Mouse (Mus musculus) stomach, embryonic 15.5 days (tissue): ENCODE measurements around the gene Exoc3l4. TPM values are rescaled to one million over a fixed set of nuclear protein-coding genes. Genes with fewer than 3 reads are reported as not detected.

Experiments used
- ATAC-seq: fragments of 200-750 bp; cut with Nextera tagmentation; 2 replicates; pipeline ENCODE4 v1.8.0; 2017; ENCODE audit warnings: low read depth, moderate number of reproducible peaks, moderate TSS enrichment; ENCODE audit not compliant: insufficient read depth, low FRiP score
- H3K27ac ChIP-seq: fragments of 300-500 bp; sonication (generic); 2 replicates; pipeline ENCODE4 v1.5.1; 2015; ENCODE audit warnings: mild to moderate bottlenecking, inconsistent platforms
- H3K27me3 ChIP-seq: fragments of 300-500 bp; sonication (generic); replicated peaks from 2 replicates; pipeline ENCODE4 v1.6.1; 2015; ENCODE audit warnings: inconsistent platforms
- H3K36me3 ChIP-seq: fragments of 300-500 bp; sonication (generic); 2 replicates; pipeline ENCODE4 v1.6.1; 2015; ENCODE audit warnings: inconsistent platforms
- H3K4me1 ChIP-seq: fragments of 300-500 bp; sonication (generic); 2 replicates; pipeline ENCODE4 v1.6.1; 2015; ENCODE audit warnings: inconsistent platforms
- H3K4me2 ChIP-seq: fragments of 300-500 bp; sonication (generic); 2 replicates; pipeline ENCODE4 v1.6.1; 2015; ENCODE audit warnings: mild to moderate bottlenecking, inconsistent platforms
- H3K4me3 ChIP-seq: fragments of 300-500 bp; sonication (generic); replicated peaks from 2 replicates; pipeline ENCODE4 v1.5.1; 2015; ENCODE audit warnings: inconsistent platforms
- H3K9ac ChIP-seq: fragments of 300-500 bp; sonication (generic); 2 replicates; pipeline ENCODE4 v1.6.1; 2015; ENCODE audit warnings: inconsistent platforms
- H3K9me3 ChIP-seq: fragments of 300-500 bp; sonication (generic); 2 replicates; pipeline ENCODE4 v1.6.1; 2016; ENCODE audit warnings: inconsistent platforms
- WGBS: fragments of 180-500 bp; shearing (Covaris S2); methylation state at CpG from one replicate; pipeline ENCODE4 v1.1.7; 2015; 5-methylcytosine and 5-hydroxymethylcytosine counted together
- polyA plus RNA-seq: library from polyadenylated mRNA; unstranded; fragments of >200 nt; fragmentation: Nextera tagmentation; extraction: Ambion mirVana; gene quantifications from 2 replicates; pipeline ENCODE4 v1.2.1, GENCODE M21; 2015

Exoc3l4 gene
- polyA plus RNA-seq, 1 experiment from 2014 or later: 8.5 TPM

- H3K4me3 ChIP-seq: peak overlapping the region; percentile 31
- ATAC-seq: no peak
- H3K4me2 ChIP-seq: peak overlapping the region; percentile 56
- H3K4me1 ChIP-seq: peaks cover 28% of the 10 kb centered on the region
- no peaks in the 10 kb centered on the region for H3K36me3 ChIP-seq
- peak overlapping the region; percentile 31; the same call in 1 of the 2 replicates for H3K27ac ChIP-seq
- H3K9me3 ChIP-seq: no peaks in the 10 kb centered on the region
- 23% methylated on average over 12 of the region's 12 CpGs for WGBS
- H3K27me3 ChIP-seq: peaks cover 6% of the 10 kb centered on the region; the same call in 1 of the 2 replicates
- H3K9ac ChIP-seq: no peak overlapping the region
Measured at GRCm38 (mm10) chr12:111412581-111413284, 4.1 kb upstream of the Exoc3l4 start.

- Histone ChIP-seq H3K4me1 (peaks cover 32% of the 10 kb centered on the region), H3K4me3 (peak overlapping the region; percentile 31), H3K27me3 (peaks cover 3% of the 10 kb centered on the region; the same call in 1 of the 2 replicates), H3K27ac (peak overlapping the region; percentile 31; the same call in 1 of the 2 replicates), H3K9me3 (no peaks in the 10 kb centered on the region), H3K36me3 (no peaks in the 10 kb centered on the region), H3K9ac (no peak overlapping the region), H3K4me2 (peak overlapping the region; percentile 56)
- ATAC-seq: peak; percentile 81
- under 1% methylated on average over 21 of the region's 21 CpGs for WGBS
Measured at GRCm38 (mm10) chr12:111413300-111413699, 3.5 kb upstream of the Exoc3l4 start.

- Histone ChIP-seq H3K36me3 (no peaks in the 10 kb centered on the region), H3K4me1 (peaks cover 29% of the 10 kb centered on the region), H3K27me3 (peaks cover 33% of the 10 kb centered on the region), H3K4me2 (no peak overlapping the region), H3K9ac (no peak overlapping the region), H3K9me3 (no peaks in the 10 kb centered on the region), H3K4me3 (no peak overlapping the region), H3K27ac (no peak overlapping the region)
- 71% methylated on average over 5 of the region's 5 CpGs for WGBS
- no peak for ATAC-seq
Measured at GRCm38 (mm10) chr12:111419918-111420317, 3.1 kb downstream of the Exoc3l4 start.

- WGBS: 33% methylated on average over 7 of the region's 7 CpGs
- H3K27ac ChIP-seq: no peak overlapping the region
- H3K4me3 ChIP-seq: no peak overlapping the region
- no peaks in the 10 kb centered on the region for H3K9me3 ChIP-seq
- no peak for ATAC-seq
- H3K9ac ChIP-seq: no peak overlapping the region
- no peak overlapping the region for H3K4me2 ChIP-seq
- no peaks in the 10 kb centered on the region for H3K36me3 ChIP-seq
- H3K4me1 ChIP-seq: peaks cover 34% of the 10 kb centered on the region
- peaks cover 42% of the 10 kb centered on the region for H3K27me3 ChIP-seq
Measured at GRCm38 (mm10) chr12:111420946-111421709, 4.3 kb downstream of the Exoc3l4 start.

- Histone ChIP-seq H3K4me2 (no peak overlapping the region), H3K27me3 (peaks cover 48% of the 10 kb centered on the region), H3K36me3 (no peaks in the 10 kb centered on the region), H3K4me1 (peaks cover 22% of the 10 kb centered on the region), H3K4me3 (no peak overlapping the region), H3K27ac (no peak overlapping the region), H3K9ac (no peak overlapping the region), H3K9me3 (no peaks in the 10 kb centered on the region)
- 64% methylated on average over 5 of the region's 5 CpGs for WGBS
- ATAC-seq: no peak
Measured at GRCm38 (mm10) chr12:111422852-111423251, 6.0 kb downstream of the Exoc3l4 start.

- Histone ChIP-seq H3K4me3 (peak overlapping the region; percentile 19), H3K27me3 (peaks cover 55% of the 10 kb centered on the region), H3K4me1 (peaks cover 20% of the 10 kb centered on the region), H3K9me3 (no peaks in the 10 kb centered on the region), H3K4me2 (peak overlapping the region; percentile 10), H3K27ac (no peak overlapping the region), H3K36me3 (no peaks in the 10 kb centered on the region), H3K9ac (no peak overlapping the region)
- no peak for ATAC-seq
- 13% methylated on average over 43 of the region's 43 CpGs for WGBS
Measured at GRCm38 (mm10) chr12:111423570-111424129, 6.8 kb downstream of the Exoc3l4 start.

- no peaks in the 10 kb centered on the region for H3K36me3 ChIP-seq
- no peak overlapping the region for H3K9ac ChIP-seq
- 29% methylated on average over 9 of the region's 9 CpGs for WGBS
- no peak overlapping the region for H3K27ac ChIP-seq
- H3K9me3 ChIP-seq: no peaks in the 10 kb centered on the region
- no peak overlapping the region for H3K4me2 ChIP-seq
- H3K4me3 ChIP-seq: no peak overlapping the region
- ATAC-seq: no peak
- H3K27me3 ChIP-seq: peaks cover 59% of the 10 kb centered on the region
- peaks cover 27% of the 10 kb centered on the region for H3K4me1 ChIP-seq
Measured at GRCm38 (mm10) chr12:111424547-111424946, 7.7 kb downstream of the Exoc3l4 start.

- Histone ChIP-seq H3K36me3 (no peaks in the 10 kb centered on the region), H3K27me3 (peaks cover 59% of the 10 kb centered on the region), H3K9ac (no peak overlapping the region), H3K27ac (no peak overlapping the region), H3K4me3 (no peak overlapping the region), H3K4me2 (no peak overlapping the region), H3K4me1 (peaks cover 35% of the 10 kb centered on the region), H3K9me3 (no peaks in the 10 kb centered on the region)
- 0 out of 2 replicates have a peak, but pooled peaks have one; percentile 30 for ATAC-seq
- 3% methylated on average over 15 of the region's 15 CpGs for WGBS
Measured at GRCm38 (mm10) chr12:111425258-111425657, 8.4 kb downstream of the Exoc3l4 start.

GRCm38 (mm10) chr12:111425789-111426460 is 9.1 kb downstream of the Exoc3l4 start:
- ATAC-seq: no peak
- H3K4me2 ChIP-seq: no peak overlapping the region
- no peaks in the 10 kb centered on the region for H3K36me3 ChIP-seq
- no peaks in the 10 kb centered on the region for H3K9me3 ChIP-seq
- no peak overlapping the region for H3K27ac ChIP-seq
- H3K27me3 ChIP-seq: peaks cover 66% of the 10 kb centered on the region
- H3K4me1 ChIP-seq: peaks cover 41% of the 10 kb centered on the region
- 20% methylated on average over 29 of the region's 29 CpGs for WGBS
- H3K9ac ChIP-seq: no peak overlapping the region
- H3K4me3 ChIP-seq: no peak overlapping the region

GRCm38 (mm10) chr12:111427438-111428113 is 10.8 kb downstream of the Exoc3l4 start:
- H3K36me3 ChIP-seq: no peaks in the 10 kb centered on the region
- peaks cover 61% of the 10 kb centered on the region for H3K27me3 ChIP-seq
- no peak overlapping the region for H3K27ac ChIP-seq
- no peak overlapping the region for H3K9ac ChIP-seq
- WGBS: 53% methylated on average over 12 of the region's 12 CpGs
- H3K4me2 ChIP-seq: no peak overlapping the region
- H3K4me1 ChIP-seq: peaks cover 48% of the 10 kb centered on the region
- no peaks in the 10 kb centered on the region for H3K9me3 ChIP-seq
- no peak for ATAC-seq
- no peak overlapping the region for H3K4me3 ChIP-seq

GRCm38 (mm10) chr12:111428364-111428763 is 11.5 kb downstream of the Exoc3l4 start:
- no peak for ATAC-seq
- 0 out of 2 replicates have a peak overlapping the region, but pooled peaks have one; percentile 11 for H3K27ac ChIP-seq
- no peak overlapping the region for H3K9ac ChIP-seq
- no peaks in the 10 kb centered on the region for H3K36me3 ChIP-seq
- H3K4me1 ChIP-seq: peaks cover 49% of the 10 kb centered on the region
- 31% methylated on average over 8 of the region's 8 CpGs for WGBS
- peak overlapping the region; percentile 89; the same call in 1 of the 2 replicates for H3K4me2 ChIP-seq
- no peak overlapping the region for H3K4me3 ChIP-seq
- no peaks in the 10 kb centered on the region for H3K9me3 ChIP-seq
- peaks cover 53% of the 10 kb centered on the region for H3K27me3 ChIP-seq
